Mouse (Mus musculus) neural tube, embryonic 13.5 days (tissue): ENCODE measurements around the gene Fubp1. TPM values are rescaled to one million over a fixed set of nuclear protein-coding genes. Genes with fewer than 3 reads are reported as not detected.
"Not testable (repeated sequence)": the region's sequence is repeated elsewhere in the genome, so short reads cannot be mapped to it uniquely, and the experiment has no call there.

ENCODE experiments used
- ATAC-seq: fragments of 200-750 bp; cut with Nextera tagmentation; 2 replicates; pipeline ENCODE4 v1.8.0; 2017; ENCODE audit warnings: low read depth, mild to moderate bottlenecking, moderate TSS enrichment, moderate library complexity
- H3K27ac ChIP-seq: fragments of 300-500 bp; sonication (generic); replicated peaks from 2 replicates; pipeline ENCODE4 v1.5.1; 2015; ENCODE audit warnings: moderate library complexity, mild to moderate bottlenecking, inconsistent platforms
- H3K27me3 ChIP-seq: fragments of 300-500 bp; sonication (generic); 2 replicates; pipeline ENCODE4 v1.6.1; 2015; ENCODE audit warnings: mild to moderate bottlenecking, inconsistent platforms
- H3K36me3 ChIP-seq: fragments of 300-500 bp; sonication (generic); 2 replicates; pipeline ENCODE4 v1.6.1; 2015; ENCODE audit warnings: mild to moderate bottlenecking, inconsistent platforms
- H3K4me1 ChIP-seq: fragments of 300-500 bp; sonication (generic); replicated peaks from 2 replicates; pipeline ENCODE4 v1.6.1; 2015; ENCODE audit warnings: inconsistent platforms
- H3K4me2 ChIP-seq: fragments of 300-500 bp; sonication (generic); 2 replicates; pipeline ENCODE4 v1.6.1; 2015; ENCODE audit warnings: inconsistent platforms, mild to moderate bottlenecking, moderate library complexity
- H3K4me3 ChIP-seq: fragments of 300-500 bp; sonication (generic); 2 replicates; pipeline ENCODE4 v1.5.1; 2015; ENCODE audit warnings: mild to moderate bottlenecking, inconsistent platforms
- H3K9ac ChIP-seq: fragments of 300-500 bp; sonication (generic); 2 replicates; pipeline ENCODE4 v1.6.1; 2015; ENCODE audit warnings: moderate library complexity, mild to moderate bottlenecking, inconsistent platforms
- H3K9me3 ChIP-seq: fragments of 300-500 bp; sonication (generic); 2 replicates; pipeline ENCODE4 v1.6.1; 2016; ENCODE audit warnings: inconsistent platforms
- WGBS: fragments of 180-500 bp; shearing (Covaris S2); methylation state at CpG from one replicate; pipeline ENCODE4 v1.1.7; 2015; 5-methylcytosine and 5-hydroxymethylcytosine counted together
- polyA plus RNA-seq: library from polyadenylated mRNA; unstranded; fragments of >200 nt; fragmentation: Nextera tagmentation; extraction: Ambion mirVana; gene quantifications from 2 replicates; pipeline ENCODE4 v1.2.1, GENCODE M21; 2015

The Fubp1 gene
- polyA plus RNA-seq, 1 experiment from 2014 or later, result 267 TPM

DNA sequence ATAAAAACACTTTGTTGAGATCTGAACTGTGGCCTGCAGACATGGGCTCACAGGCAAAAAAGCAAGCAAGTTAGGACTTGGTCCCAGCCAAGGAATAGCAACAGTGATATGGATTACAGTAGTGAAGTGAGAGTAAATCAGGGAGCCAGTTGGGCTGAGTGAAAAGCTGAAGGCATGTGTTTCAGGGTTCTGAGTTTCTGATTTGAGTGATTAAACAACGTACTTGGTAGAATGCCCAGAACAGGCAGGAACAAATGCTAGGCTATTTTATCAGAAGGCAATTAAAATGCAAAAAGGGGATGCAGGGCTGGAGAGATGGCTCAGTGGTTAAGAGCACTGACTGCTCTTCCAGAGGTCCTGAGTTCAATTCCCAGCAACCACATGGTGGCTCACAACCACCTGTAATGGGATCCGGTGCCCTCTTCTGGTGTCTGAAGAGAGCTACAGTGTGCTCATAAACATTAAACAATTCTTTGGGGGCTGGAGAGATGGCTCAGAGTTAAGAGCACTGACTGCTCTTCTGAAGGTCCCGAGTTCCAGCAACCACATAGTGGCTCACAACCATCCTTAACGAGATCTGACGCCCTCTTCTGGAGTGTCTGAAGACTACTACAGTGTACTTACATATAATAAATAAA lies 35.2 kb downstream of the Fubp1 start:
- Histone ChIP-seq H3K9ac (no peak overlapping the region), H3K4me3 (no peak overlapping the region), H3K27ac (no peak overlapping the region), H3K27me3 (no peaks in the 10 kb centered on the region), H3K36me3 (no peaks in the 10 kb centered on the region), H3K9me3 (no peaks in the 10 kb centered on the region), H3K4me1 (no peaks in the 10 kb centered on the region), H3K4me2 (no peak overlapping the region)
- ATAC-seq, result no peak
- 74% methylated on average over 5 of the region's 5 CpGs for WGBS

- H3K36me3 ChIP-seq, result no peaks in the 10 kb centered on the region
- WGBS, result 89% methylated on average over 12 of the region's 12 CpGs
- no peak for ATAC-seq
- no peaks in the 10 kb centered on the region for H3K4me1 ChIP-seq
- H3K4me2 ChIP-seq, result no peak overlapping the region
- H3K27ac ChIP-seq, result no peak overlapping the region
- H3K9ac ChIP-seq, result no peak overlapping the region
- H3K4me3 ChIP-seq, result no peak overlapping the region
- no peaks in the 10 kb centered on the region for H3K27me3 ChIP-seq
- H3K9me3 ChIP-seq, result no peaks in the 10 kb centered on the region
Measured at GRCm38 (mm10) chr3:152247708-152248107, 37.5 kb downstream of the Fubp1 start.

- no peaks in the 10 kb centered on the region for H3K9me3 ChIP-seq
- no peaks in the 10 kb centered on the region for H3K27me3 ChIP-seq
- no peak for ATAC-seq
- no peaks in the 10 kb centered on the region for H3K4me1 ChIP-seq
- 86% methylated on average over 1 of the region's 1 CpGs for WGBS
- no peak overlapping the region for H3K4me3 ChIP-seq
- H3K36me3 ChIP-seq, result no peaks in the 10 kb centered on the region
- no peak overlapping the region for H3K27ac ChIP-seq
- H3K9ac ChIP-seq, result no peak overlapping the region
- no peak overlapping the region for H3K4me2 ChIP-seq
Measured at GRCm38 (mm10) chr3:152250487-152250886, 40.3 kb downstream of the Fubp1 start.

DNA sequence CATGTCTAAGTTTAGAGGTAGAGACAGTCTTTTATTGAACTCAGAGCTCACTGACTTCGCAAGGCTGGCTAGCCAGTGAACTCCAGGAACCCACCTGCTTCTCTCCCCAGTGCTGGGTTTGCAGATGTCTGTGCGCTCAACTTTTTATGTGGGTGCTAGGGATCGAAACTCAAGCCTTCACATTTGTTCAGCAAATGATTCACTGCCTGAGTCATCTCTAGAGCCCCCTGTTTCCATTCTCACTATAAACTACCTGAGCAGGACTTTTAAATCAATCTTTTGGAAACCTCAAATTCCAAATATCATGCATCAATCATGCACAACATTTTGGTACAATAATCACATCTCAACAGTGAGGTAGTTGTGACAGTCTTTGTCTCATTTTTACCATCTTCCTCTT lies 47.3 kb downstream of the Fubp1 start:
- H3K4me1 ChIP-seq, result peaks cover 7% of the 10 kb centered on the region
- WGBS, result 88% methylated on average over 3 of the region's 3 CpGs
- H3K9me3 ChIP-seq, result no peaks in the 10 kb centered on the region
- H3K4me2 ChIP-seq, result no peak overlapping the region
- H3K9ac ChIP-seq, result no peak overlapping the region
- H3K27me3 ChIP-seq, result no peaks in the 10 kb centered on the region; the same call in 1 of the 2 replicates
- H3K36me3 ChIP-seq, result no peaks in the 10 kb centered on the region
- H3K27ac ChIP-seq, result no peak overlapping the region
- no peak for ATAC-seq
- H3K4me3 ChIP-seq, result no peak overlapping the region

DNA sequence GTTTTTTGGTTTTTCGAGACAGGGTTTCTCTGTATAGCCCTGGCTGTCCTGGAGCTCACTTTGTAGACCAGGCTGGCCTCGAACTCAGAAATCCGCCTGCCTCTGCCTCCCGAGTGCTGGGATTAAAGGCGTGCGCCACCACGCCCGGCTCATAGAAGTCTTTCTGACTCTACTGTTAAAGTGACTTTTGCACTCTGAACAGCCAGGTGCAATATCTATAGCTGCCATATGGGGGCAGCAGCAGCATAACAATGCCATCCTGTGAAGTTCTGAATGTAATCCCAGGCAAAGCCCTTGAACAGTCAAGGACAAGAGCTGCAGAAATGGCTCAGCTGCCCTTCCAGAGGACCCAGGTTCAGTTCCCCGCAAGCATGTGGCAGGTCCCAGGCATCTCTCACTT lies 49.2 kb downstream of the Fubp1 start:
- not testable (repeated sequence) for H3K27me3 ChIP-seq, H3K36me3 ChIP-seq, H3K4me1 ChIP-seq, H3K4me2 ChIP-seq, H3K4me3 ChIP-seq, H3K27ac ChIP-seq, H3K9ac ChIP-seq, H3K9me3 ChIP-seq
- ATAC-seq, result peak; percentile 65
- WGBS, result 46% methylated on average over 8 of the region's 9 CpGs

DNA sequence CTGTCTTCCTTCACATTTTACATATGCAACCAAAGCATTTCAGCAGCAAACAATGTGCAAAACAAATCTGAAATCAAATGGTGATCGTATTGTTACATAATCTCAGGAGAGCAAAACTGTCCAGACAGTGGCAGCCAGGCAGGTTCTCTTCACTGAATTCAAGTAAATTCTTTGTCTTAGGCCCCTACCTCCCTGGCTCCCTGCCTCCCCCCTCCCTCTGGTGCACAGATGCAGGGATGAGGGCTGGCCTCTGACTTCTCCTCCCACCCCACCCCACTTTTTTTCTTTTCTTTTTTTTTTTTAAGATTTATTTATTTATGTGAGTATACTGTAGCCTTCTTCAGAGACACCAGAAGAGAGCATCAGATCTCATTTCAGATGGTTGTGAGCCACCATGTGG lies 50.1 kb downstream of the Fubp1 start:
- ATAC-seq, result no peak

DNA sequence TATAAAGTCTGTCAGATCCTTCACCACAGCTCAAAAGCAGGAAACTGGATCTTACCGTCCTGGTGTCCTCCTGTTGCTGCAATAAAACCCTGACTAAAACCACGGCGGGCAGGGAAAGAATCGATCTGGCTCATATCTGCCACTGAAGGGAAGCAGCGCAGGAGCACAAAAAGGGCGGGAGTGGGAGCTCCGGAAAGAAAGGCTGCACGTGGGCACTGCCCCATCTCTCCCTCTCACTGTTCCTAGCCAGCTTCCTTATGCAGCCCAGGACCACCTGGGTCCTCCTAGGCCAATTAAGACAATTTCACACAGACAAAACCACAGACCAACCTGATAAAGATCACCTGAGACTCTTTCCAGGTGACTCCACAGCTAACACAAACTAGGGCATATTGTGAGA lies 51.2 kb downstream of the Fubp1 start:
- Histone ChIP-seq H3K27me3 (peaks cover 26% of the 10 kb centered on the region), H3K4me3 (no peak overlapping the region), H3K4me2 (no peak overlapping the region), H3K9me3 (no peaks in the 10 kb centered on the region), H3K9ac (no peak overlapping the region), H3K36me3 (no peaks in the 10 kb centered on the region), H3K4me1 (peaks cover 27% of the 10 kb centered on the region), H3K27ac (no peak overlapping the region)
- no peak for ATAC-seq
- WGBS, result 47% methylated on average over 8 of the region's 8 CpGs

More for the DNA sequence above, 50.1 kb downstream of the Fubp1 start:
- Histone ChIP-seq H3K9ac (no peak overlapping the region), H3K4me1 (peaks cover 16% of the 10 kb centered on the region), H3K36me3 (no peaks in the 10 kb centered on the region), H3K4me3 (no peak overlapping the region), H3K4me2 (no peak overlapping the region), H3K27me3 (peaks cover 17% of the 10 kb centered on the region), H3K9me3 (no peaks in the 10 kb centered on the region), H3K27ac (no peak overlapping the region)
- WGBS, result 100% methylated on average over 1 of the region's 1 CpGs

GRCm38 (mm10) chr3:152261948-152262347 lies 51.7 kb downstream of the Fubp1 start:
- H3K4me1 ChIP-seq, result peaks cover 27% of the 10 kb centered on the region
- H3K27me3 ChIP-seq, result peaks cover 31% of the 10 kb centered on the region
- H3K9ac ChIP-seq, result no peak overlapping the region
- H3K9me3 ChIP-seq, result no peaks in the 10 kb centered on the region
- no peaks in the 10 kb centered on the region for H3K36me3 ChIP-seq
- H3K4me2 ChIP-seq, result no peak overlapping the region
- no peak for ATAC-seq
- H3K27ac ChIP-seq, result no peak overlapping the region
- no peak overlapping the region for H3K4me3 ChIP-seq
- WGBS, result 32% methylated on average over 8 of the region's 8 CpGs

- Histone ChIP-seq H3K9ac (no peak overlapping the region), H3K27me3 (peaks cover 45% of the 10 kb centered on the region), H3K4me2 (no peak overlapping the region), H3K36me3 (no peaks in the 10 kb centered on the region), H3K4me3 (no peak overlapping the region), H3K4me1 (peaks cover 27% of the 10 kb centered on the region), H3K9me3 (no peaks in the 10 kb centered on the region), H3K27ac (no peak overlapping the region)
- 27% methylated on average over 10 of the region's 10 CpGs for WGBS
- no peak for ATAC-seq
Measured at GRCm38 (mm10) chr3:152264374-152264773, 54.2 kb downstream of the Fubp1 start.

- Histone ChIP-seq H3K36me3 (no peaks in the 10 kb centered on the region), H3K27ac (no peak overlapping the region), H3K4me3 (peak overlapping the region; percentile 49), H3K27me3 (peaks cover 45% of the 10 kb centered on the region), H3K4me1 (peaks cover 27% of the 10 kb centered on the region), H3K9me3 (no peaks in the 10 kb centered on the region), H3K4me2 (peak overlapping the region; percentile 99), H3K9ac (peak overlapping the region; percentile 68; the same call in 1 of the 2 replicates)
- ATAC-seq, result no peak
- WGBS, result 12% methylated on average over 12 of the region's 12 CpGs
Measured at GRCm38 (mm10) chr3:152264830-152265229, 54.6 kb downstream of the Fubp1 start.

GRCm38 (mm10) chr3:152265351-152266035 lies 55.3 kb downstream of the Fubp1 start:
- Histone ChIP-seq H3K36me3 (no peaks in the 10 kb centered on the region), H3K4me1 (peaks cover 27% of the 10 kb centered on the region), H3K27me3 (peaks cover 45% of the 10 kb centered on the region), H3K9me3 (no peaks in the 10 kb centered on the region), H3K9ac (peak overlapping the region; percentile 68), H3K4me3 (peak overlapping the region; percentile 49), H3K4me2 (peak overlapping the region; percentile 99), H3K27ac (no peak overlapping the region; the same call in 1 of the 2 replicates)
- under 1% methylated on average over 63 of the region's 63 CpGs for WGBS
- peak; percentile 84 for ATAC-seq

GRCm38 (mm10) chr3:152266036-152266421 lies 55.8 kb downstream of the Fubp1 start, which contains the start of gene Nexn:
Gene Nexn, minus strand, starts transcription at chr3:152266350.
- Histone ChIP-seq H3K9ac (peak within 1 kb of the TSS; percentile 68), H3K4me1 (peaks cover 27% of the 10 kb centered on the region), H3K27me3 (peaks cover 45% of the 10 kb centered on the region), H3K9me3 (no peaks in the 10 kb centered on the region), H3K36me3 (no peaks in the 10 kb centered on the region), H3K4me3 (peak within 1 kb of the TSS; percentile 49), H3K27ac (no peak within 1 kb of the TSS; the same call in 1 of the 2 replicates), H3K4me2 (peak within 1 kb of the TSS; percentile 99)
- WGBS, result 3% methylated on average over 13 of the region's 13 CpGs
- ATAC-seq, result peak; percentile 52
